Mouse (Mus musculus) cortical plate, adult 2 months (tissue): Measurements from ENCODE around the gene Kcnn1.

Source experiments
- CTCF ChIP-seq: fragments of 200-500 bp; IDR thresholded peaks from 2 replicates; pipeline ENCODE4 v1.5.1; 2011; ENCODE audit warnings: mild to moderate bottlenecking, control low read depth, low read length; ENCODE audit not compliant: insufficient read depth; ENCODE audit errors: extremely low read depth
- POLR2A ChIP-seq: fragments of 200-500 bp; IDR thresholded peaks from 2 replicates; pipeline ENCODE4 v1.6.1; 2011; ENCODE audit warnings: mild to moderate bottlenecking, low read length, control low read depth; ENCODE audit not compliant: insufficient read depth; ENCODE audit errors: extremely low read depth

DNA sequence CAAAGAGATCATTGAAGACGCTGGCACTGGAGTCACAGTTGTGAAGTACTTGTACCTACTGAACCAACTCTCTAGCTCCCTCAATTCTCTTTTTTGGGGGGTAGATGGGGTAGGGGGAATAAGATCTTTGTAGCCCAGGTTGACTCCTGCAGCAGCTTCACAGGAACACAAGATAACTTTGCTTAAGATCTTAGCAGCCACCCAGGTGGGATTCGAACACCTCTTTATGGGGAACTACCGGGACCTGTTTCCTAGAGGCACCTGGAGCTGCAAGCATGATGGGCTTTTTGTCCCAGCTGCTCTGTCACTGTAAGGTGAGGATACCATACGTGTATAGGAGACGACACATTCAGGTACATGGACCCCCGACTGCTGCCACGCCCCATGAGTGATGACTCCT is 3.5 kb upstream of the Kcnn1 start:
- TF ChIP-seq CTCF (no peak), POLR2A (no peak)
